Mouse (Mus musculus): ENCODE data around the gene Alg12.

The Alg12 gene

DNA sequence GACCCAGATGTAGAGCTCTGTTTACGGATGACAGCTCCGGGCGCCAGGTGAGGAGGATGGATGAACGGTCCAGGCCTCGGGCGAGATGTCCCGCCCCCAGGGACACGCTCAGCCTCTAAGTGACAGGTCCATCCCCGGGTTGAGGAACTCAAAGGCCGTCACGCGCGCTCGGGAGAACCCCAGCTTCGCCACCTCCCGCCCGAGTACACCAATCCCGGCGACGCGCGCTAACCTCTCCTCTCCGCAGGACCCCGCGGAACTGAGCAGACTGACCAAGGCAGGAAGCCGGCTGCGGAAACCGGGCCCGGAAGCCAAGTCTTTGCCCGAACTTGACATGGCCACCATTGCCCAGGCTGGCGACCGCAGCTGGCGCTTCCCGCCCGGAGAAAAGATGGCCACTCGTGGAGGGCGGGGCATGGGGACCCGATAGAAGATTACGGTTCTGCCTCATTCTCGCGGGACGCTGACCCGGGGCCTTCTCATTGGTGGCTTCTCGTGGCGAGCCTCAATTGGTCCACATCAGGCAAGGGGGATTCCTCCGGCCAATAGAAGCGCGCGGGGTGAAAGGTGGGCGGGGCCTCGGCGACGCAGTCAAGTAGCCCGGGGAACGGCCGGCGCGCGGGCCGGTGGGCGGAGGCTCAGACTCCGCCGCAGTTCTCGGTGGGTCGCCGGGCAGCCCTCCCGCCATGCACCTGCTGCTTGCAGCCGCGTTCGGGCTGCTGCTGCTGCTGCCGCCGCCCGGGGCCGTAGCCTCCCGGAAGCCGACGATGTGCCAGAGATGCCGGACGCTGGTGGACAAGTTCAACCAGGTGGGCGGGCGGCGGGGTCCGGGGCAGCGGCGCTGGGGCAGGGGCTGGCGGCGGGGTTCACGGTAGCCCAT lies at the start of gene Alg12, which contains the start of gene Creld2:
Gene Alg12 (minus strand): TSS at position 293 of the 880 bp plus-strand sequence.
Gene Creld2 (plus strand): TSS at position 621 of the 880 bp plus-strand sequence.
- DNase-seq, result peak; percentile 100

DNA sequence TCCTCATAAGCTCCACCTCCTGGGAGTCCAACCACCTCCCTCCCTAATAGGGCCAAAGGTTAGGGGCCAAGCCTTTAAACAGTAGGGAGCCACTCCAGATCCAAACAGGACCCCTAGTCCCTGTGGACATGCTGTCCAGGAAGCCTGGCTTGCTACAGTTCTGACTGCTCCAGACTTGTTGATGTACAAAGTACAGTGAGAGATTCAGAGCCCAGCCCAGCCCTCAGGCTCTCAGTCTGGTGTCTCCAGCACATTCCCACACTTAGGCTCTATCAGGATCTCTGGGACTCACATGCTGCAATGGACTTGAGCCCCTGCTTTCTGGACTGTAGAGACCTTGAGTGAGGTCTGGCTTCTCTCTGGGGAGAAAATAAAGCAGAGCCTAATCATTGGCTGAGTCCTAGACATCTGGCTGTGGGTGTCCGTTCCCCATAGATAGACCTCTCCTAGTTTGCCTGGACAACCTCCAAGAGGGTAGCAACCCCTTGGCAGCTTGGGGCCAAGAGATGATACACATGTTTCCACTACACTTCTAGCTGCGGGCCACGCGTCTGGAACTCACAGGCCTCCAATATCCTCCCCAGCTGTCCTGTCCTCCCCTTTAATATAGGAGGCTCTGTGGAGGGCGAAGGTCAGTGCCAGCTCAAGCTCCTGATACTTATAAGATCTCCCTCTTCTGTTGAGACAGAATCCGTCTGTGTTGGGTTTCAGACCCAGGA lies 49.1 kb upstream of the Alg12 start:
- DNase-seq, result peak; percentile 42

DNA sequence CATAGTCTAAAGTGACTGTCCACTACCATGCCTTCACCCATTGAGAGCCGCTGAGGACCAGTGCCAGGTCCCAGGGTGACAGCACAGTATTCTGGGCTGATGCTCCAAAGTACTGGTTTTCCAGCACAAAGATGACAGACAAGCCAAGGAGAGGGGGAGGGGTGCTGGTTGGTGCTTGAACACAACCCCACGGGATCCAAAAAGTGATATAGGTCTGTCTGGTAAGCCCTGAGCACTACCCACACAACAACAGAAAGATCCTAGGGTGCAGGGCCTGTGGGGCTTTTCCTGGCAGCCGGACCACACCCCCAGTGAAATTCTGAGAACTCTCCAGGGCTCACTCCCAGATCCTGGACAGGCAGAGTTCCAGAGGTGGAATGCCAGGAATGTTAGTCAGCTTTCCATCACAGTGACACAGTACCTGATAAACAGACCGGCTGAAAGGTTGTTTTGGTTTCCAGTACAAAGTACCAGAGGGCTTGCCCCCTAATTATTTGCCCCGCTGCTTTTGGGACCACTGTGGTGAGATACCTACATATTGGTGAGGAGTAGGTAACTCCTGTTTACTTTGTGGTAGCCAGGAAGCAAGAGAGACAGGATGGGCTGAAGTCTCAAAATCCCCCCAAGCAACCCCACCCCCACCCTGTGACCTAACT lies 48.4 kb upstream of the Alg12 start:
- peak; percentile 46 for DNase-seq

GRCm38 (mm10) chr15:88866934-88867356 lies 47.8 kb upstream of the Alg12 start:
- no peak for DNase-seq

DNA sequence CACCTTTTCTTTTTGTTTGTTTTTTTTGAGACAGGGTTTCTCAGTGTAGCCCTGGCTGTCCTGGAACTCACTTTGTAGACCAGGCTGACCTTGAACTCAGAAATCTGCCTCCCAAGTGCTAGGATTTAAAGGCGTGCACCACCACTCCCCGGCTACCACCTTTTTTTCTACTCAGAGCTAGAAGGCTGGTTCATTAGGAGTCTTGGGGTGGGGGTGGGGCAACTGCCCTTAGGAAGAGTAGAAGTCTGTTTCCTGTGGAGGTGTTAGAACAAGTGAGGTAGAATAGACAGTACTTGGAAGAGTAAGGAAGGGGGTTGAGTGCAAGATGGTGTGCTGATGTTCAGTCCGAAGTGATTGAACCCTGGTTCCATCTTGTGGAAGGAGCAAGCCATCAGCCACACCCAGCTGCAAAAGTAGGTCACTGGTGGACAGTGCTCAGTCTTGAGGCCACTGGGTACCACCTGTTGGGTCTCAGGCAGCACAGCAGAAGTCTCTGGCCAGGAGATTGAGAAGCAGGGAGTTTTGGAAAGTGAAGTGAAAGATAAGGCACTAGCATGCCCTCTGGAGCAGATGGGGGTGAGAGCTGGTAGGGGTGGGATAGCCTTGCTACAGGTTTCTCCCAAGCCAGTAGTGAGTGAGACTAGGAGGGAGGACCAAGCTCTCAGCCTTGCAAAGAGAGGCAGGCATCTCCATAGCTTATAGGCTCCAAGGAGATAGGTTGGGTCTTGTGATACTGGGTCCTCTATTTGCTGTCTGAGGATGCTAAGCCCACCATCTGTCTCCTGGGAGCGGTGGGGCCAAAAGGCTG lies 47.0 kb upstream of the Alg12 start:
- DNase-seq, result no peak

DNA sequence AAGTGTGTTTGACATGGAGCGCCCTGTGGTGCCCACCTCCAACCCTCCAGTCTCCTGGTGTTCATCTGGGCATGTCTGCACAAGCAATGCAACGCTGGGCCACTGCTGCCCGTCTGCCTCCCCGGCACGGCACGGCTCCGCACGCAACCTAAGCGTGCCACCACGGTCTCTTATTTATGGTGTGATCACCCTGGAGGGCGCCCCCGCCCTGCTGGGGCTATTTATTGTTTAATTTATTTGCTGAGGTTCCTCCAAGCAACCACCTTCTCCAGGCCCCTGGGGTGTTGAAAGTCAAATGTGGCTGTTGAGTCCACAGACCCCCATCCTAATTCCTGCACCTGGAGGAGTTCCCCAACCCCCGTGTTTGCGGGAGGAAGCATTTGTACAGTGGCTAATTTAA lies 45.9 kb upstream of the Alg12 start:
- no peak for DNase-seq

GRCm38 (mm10) chr15:88864270-88865030 lies 45.3 kb upstream of the Alg12 start:
- no peak for DNase-seq

GRCm38 (mm10) chr15:88863695-88864231 lies 44.6 kb upstream of the Alg12 start:
- DNase-seq, result peak; percentile 96

DNA sequence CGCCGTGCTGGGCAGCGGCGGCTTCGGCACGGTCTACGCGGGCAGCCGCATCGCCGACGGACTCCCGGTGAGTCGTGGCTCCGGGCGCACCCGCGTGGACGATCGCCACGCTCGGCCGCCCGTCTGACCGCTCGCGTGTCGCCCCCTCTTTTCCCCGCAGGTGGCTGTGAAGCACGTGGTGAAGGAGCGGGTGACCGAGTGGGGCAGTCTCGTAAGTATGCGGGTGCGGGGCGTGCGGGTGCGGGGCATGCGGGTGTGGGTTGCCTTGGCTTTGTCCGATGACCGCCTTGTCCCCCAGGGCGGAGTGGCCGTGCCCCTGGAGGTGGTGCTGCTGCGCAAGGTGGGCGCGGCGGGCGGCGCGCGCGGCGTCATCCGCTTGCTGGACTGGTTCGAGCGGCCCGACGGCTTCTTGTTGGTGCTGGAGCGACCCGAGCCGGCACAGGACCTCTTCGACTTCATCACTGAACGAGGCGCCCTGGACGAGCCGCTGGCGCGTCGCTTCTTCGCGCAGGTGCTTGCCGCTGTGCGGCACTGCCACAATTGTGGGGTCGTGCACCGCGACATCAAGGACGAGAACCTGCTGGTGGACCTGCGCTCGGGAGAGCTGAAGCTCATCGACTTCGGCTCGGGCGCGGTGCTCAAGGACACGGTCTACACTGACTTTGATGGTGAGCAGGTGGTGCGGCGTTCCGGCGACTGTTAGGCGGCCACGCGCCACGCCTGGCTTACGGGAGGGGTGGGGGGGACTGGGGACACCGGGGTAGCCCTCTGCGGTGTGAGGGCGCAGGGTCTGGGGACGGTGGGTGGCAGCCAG lies 44.0 kb upstream of the Alg12 start:
- peak; percentile 56 for DNase-seq

DNA sequence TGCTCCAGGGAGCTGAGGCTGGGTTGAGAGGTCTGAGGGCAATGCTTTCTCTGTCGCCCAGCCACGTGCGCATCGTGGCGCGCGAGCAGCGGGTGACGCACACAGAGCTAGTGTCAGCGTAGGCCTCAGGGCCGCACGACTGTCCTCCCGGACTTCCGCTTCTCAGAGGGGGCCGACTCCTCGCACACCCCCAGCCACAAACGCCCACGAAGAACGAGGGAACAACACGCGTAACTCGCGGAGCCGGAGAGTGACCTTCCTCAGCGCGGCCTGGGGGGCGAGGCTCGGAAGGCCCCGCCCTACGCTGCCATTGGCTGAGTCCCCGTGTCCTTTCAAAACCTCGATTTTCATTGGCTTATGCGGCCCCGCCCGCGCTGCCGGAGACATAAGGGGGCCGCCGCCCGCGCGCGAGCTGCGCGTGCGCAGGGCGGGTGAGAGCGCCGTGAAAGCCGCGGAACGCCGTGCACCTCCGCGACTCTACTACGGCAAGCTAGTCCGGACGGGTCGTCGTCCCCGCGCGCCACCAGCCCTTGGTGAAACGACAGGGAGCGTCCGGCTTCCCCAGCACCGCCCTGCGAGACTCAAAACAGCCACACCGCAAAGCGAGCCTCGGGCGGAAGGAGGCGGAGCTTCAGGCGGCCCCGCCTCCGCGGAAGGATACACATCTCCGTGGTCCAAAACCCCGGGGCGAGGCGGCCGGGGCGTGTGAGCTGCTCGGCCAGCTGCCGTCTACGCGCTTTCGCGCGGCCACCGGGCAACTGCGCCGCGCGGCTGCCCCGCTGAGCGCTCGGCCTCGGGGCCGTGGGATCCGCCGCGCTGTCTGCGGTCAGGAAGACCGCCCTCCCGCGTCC lies 42.9 kb upstream of the Alg12 start, which contains the start of gene Pim3:
Gene Pim3 (plus strand): TSS at position 415 of the 851 bp plus-strand sequence.
- peak; percentile 99 for DNase-seq

DNA sequence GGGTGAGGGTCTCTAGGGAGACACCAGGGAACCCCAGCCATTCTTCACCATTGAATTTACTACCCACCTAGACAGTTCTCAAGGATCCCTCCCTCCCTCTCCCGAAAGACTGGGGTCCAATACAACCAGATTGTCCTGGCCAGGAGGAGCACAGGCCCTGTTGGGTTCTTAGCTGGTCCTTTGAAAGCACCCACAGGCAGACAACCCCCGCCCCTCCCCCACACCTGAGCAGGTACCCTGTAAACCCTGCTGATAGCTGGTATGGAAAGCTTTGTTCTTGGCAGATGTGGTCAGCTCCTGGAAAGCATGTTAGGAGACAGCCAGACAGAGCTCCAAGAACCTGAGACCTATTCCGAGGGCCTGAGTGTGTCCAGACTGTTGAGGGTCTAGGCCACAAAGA lies 41.7 kb upstream of the Alg12 start:
- DNase-seq, result no peak

DNA sequence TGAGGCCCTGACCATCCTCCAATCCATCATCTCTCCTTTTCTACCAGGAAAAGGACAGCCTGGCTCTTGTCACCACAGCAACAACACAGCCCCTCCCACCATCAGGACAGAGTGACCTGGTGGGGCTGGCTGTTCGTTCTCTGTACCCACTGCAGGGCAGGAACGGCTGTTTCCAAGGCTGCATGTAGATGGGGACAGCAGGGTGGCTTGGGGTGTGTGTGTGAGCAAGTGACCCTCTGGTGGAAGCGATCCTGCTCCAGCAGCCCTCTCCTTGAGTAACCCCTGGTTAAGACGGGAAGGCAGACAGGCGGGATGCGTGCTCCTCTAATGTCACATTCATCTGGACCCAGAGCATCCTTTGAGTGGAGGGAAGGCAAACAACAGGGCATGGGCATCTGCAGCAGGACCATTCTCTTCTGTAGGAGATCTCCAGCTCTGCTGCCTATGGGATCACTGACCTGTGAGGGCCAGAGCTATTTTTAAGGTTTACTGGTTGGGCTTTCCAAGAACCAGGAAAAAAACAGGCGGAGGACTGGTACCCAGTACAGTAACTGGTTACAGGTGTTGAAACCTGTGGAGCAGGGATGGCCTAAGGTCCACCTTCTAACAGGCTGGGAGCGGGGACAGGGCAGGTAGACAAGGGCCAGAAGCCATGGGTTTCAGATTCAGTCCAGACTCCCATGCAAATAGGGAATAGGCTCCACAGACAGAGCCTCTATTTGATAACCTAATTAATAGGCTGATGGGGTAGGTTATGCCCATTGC lies 40.3 kb upstream of the Alg12 start:
- DNase-seq, result no peak

DNA sequence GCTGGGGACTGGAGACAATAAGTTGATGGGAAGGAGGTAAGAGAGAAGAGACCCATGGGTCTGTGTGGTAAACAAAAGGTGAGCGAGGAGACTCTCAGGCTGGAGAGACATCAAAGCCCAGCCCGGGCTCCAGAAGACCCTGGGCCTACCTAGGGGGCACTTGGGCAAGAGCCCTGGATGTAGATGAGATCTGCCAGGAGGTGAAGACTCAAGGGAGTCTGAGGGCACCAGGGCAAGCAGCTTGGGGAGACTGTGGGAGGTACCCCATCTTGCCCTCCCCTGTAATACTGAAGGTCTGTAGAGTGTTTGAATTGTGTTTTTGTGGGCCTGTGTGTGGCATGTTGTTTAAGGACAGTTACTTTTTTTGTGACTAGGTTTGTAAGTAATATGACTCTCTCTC lies 39.6 kb upstream of the Alg12 start:
- DNase-seq, result no peak

DNA sequence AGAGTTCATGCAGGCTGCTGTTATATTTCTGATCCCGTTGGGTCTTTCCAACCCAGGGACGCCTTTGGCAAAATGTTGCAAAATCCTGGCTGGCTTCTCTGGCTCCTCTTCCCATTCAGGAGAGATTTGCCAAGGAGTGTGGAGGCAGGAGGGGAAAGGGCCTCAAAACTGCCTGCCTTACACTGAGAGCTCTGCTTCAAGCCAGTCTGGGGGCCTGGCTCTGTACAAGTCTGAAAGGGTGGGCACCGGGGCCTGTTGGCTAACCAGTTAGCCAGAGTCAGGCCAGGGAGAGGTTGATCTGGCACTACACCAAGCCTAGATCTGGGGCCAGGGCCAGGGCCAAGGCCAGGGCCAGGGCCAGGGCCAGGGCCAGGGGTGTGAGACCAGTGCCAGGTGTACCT lies 39.0 kb upstream of the Alg12 start:
- no peak for DNase-seq

GRCm38 (mm10) chr15:88857361-88857760 lies 38.2 kb upstream of the Alg12 start:
- no peak for DNase-seq

DNA sequence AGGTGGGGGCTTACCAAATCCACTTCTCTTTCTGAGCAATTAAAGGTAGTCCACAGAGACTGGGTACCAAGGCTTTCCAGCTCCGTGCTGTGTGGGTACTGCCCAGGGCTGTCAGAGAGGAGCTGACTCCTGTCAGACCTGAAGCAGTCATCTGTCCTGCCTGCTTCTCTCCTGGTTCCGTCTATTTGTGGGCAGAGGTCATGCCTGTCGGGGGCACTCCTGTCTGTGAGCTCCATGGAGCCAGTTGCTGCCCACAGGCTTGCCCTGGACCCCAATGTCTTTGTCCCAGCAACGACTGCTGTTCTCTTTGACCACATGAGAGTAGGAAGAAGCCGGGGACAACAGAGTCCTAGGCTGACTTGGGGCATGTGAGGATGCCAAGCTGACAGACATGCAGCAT lies 37.5 kb upstream of the Alg12 start:
- DNase-seq, result no peak

DNA sequence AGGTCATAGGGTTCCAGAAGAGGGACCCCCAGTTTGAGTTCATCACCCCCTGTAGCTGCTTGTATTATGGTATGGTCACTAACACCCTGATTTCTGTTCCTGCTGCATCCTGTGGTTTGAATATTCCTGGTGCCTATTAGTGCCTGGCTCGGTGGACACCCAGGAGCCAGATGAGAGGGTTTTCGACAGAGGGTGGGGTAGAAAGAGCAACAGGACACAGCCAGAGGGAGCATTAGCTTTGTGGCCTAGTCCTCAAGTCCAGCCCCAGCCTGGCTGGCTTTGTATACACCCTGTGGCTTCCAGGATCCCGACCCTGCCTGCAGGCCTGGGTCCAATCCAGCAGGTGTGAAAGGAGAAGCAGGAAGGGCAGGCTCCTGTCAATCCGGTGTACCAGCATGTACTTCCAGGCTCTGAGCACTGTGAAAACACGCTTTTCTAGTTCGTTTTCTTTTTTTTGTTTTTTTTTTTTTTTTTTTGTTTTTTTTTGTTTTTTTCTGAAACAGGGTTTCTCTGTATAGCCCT lies 36.8 kb upstream of the Alg12 start:
- no peak for DNase-seq

All from embryo, embryonic 11 days (tissue).